Mouse (Mus musculus) liver, embryonic 14.5 days (tissue): Measurements from ENCODE around the gene Slc47a2.

Source experiments
- CTCF ChIP-seq: IDR thresholded peaks from 2 replicates; pipeline ENCODE4 v1.5.1; 2016; ENCODE audit warnings: antibody characterized with exemption, low read depth, control low read depth
- EP300 ChIP-seq: IDR thresholded peaks from 2 replicates; pipeline ENCODE4 v1.6.1; 2016; ENCODE audit warnings: antibody characterized with exemption, low read depth

GRCm38 (mm10) chr11:61341971-61342370, 689 bp downstream of the Slc47a2 start:
- no peak for TF ChIP-seq CTCF
- no peak for TF ChIP-seq EP300
